Comparison of ENCODE assay signal across 8 mouse cellular contexts in genomic region chr9:41949476-41949875, GRCm38 (mm10).
DNase-seq lines count a peak whose midpoint lies in the region; ATAC-seq lines count a peak whose summit lies in the region.

No protein-coding gene starts in this region.

- no peak for ATAC-seq in heart, embryonic 14.5 days (ENCODE audit: insufficient number of reproducible peaks, insufficient read depth, low FRiP score, low read depth)
- ATAC-seq in inflammation-experienced regulatory T-cells, adult 6 months = no peak
- ATAC-seq in liver, embryonic 12.5 days = no peak

- WGBS in embryonic facial prominence, embryonic 10.5 days = 78% methylated on average over 5 of the region's 5 CpGs
- WGBS in heart, embryonic 14.5 days = 75% methylated on average over 5 of the region's 5 CpGs
- WGBS in midbrain, embryonic 10.5 days = 78% methylated on average over 5 of the region's 5 CpGs
- WGBS in liver, embryonic 12.5 days (ENCODE audit: insufficient replicate concordance) = 59% methylated on average over 5 of the region's 5 CpGs

- H3K9me3 ChIP-seq in embryonic facial prominence, embryonic 10.5 days = no peaks in the 10 kb centered on the region
- H3K9me3 ChIP-seq in heart, embryonic 14.5 days (ENCODE audit: control insufficient read depth, low read length) = no peaks in the 10 kb centered on the region
- H3K9me3 ChIP-seq in midbrain, embryonic 10.5 days (replicated peaks) = no peaks in the 10 kb centered on the region
- no peaks in the 10 kb centered on the region for H3K9me3 ChIP-seq in liver, embryonic 12.5 days (replicated peaks)

- 0 out of 2 replicates have a peak overlapping the region, but pooled peaks have one; percentile 61 for H3K4me3 ChIP-seq in embryonic facial prominence, embryonic 10.5 days
- no peak overlapping the region for H3K4me3 ChIP-seq in heart, embryonic 14.5 days (ENCODE audit: control insufficient read depth in 1 of 2, insufficient read depth in 1 of 2, low read depth in 1 of 2, low read length in 2 of 2)
- H3K4me3 ChIP-seq in midbrain, embryonic 10.5 days = no peak overlapping the region
- H3K4me3 ChIP-seq in liver, embryonic 12.5 days = no peak overlapping the region

- H3K4me1 ChIP-seq in embryonic facial prominence, embryonic 10.5 days = peaks cover 50% of the 10 kb centered on the region
- peaks cover 13 to 21% of the 10 kb centered on the region in 2 experiments for H3K4me1 ChIP-seq in heart, embryonic 14.5 days (ENCODE audit: control insufficient read depth in 2 of 2, insufficient read depth in 2 of 2, low read length in 2 of 2)
- peaks cover 54% of the 10 kb centered on the region for H3K4me1 ChIP-seq in midbrain, embryonic 10.5 days
- H3K4me1 ChIP-seq in liver, embryonic 12.5 days = 0 out of 2 replicates have a peak, but pooled peaks cover 11% of the 10 kb centered on the region

- no peak overlapping the region for H3K4me2 ChIP-seq in heart, embryonic 14.5 days (ENCODE audit: low read length)
- H3K4me2 ChIP-seq in liver, embryonic 12.5 days = no peak overlapping the region

- H3K36me3 ChIP-seq in embryonic facial prominence, embryonic 10.5 days (replicated peaks) = no peaks in the 10 kb centered on the region
- no peaks in the 10 kb centered on the region for H3K36me3 ChIP-seq in heart, embryonic 14.5 days (ENCODE audit: control insufficient read depth, insufficient read depth, low read length)
- H3K36me3 ChIP-seq in midbrain, embryonic 10.5 days = no peaks in the 10 kb centered on the region
- no peaks in the 10 kb centered on the region for H3K36me3 ChIP-seq in liver, embryonic 12.5 days

- H3K27ac ChIP-seq in embryonic facial prominence, embryonic 10.5 days (replicated peaks) = peak overlapping the region; percentile 97
- peak overlapping the region; percentile 76 to 95; a peak in 3 of 4 replicates for H3K27ac ChIP-seq in heart, embryonic 14.5 days (replicated peaks in 1 of 2; ENCODE audit: control insufficient read depth in 1 of 2, insufficient read depth in 1 of 2, low read depth in 2 of 2, low read length in 2 of 2)
- peak overlapping the region; percentile 92 for H3K27ac ChIP-seq in midbrain, embryonic 10.5 days (replicated peaks)
- no peak overlapping the region for H3K27ac ChIP-seq in liver, embryonic 12.5 days

- H3K27me3 ChIP-seq in embryonic facial prominence, embryonic 10.5 days (replicated peaks; ENCODE audit: low read depth, poor library complexity, severe bottlenecking) = no peaks in the 10 kb centered on the region
- H3K27me3 ChIP-seq in heart, embryonic 14.5 days (ENCODE audit: control insufficient read depth, insufficient read depth, low read length) = no peaks in the 10 kb centered on the region
- H3K27me3 ChIP-seq in midbrain, embryonic 10.5 days (ENCODE audit: low read depth, poor library complexity, severe bottlenecking) = peaks cover 4% of the 10 kb centered on the region; the same call in 1 of the 2 replicates
- H3K27me3 ChIP-seq in liver, embryonic 12.5 days (replicated peaks) = peaks cover 23% of the 10 kb centered on the region

- DNase-seq in cerebellum, postnatal 10 days = peak; percentile 40 to 59
- no peak for DNase-seq in cerebellum, adult 11-12 months
- DNase-seq in embryonic facial prominence, embryonic 10.5 days (ENCODE audit: low spot score) = no peak
- no peak for DNase-seq in midbrain, embryonic 10.5 days (ENCODE audit: low spot score)
- no peak for DNase-seq in thymus, postnatal 4 days

- no peak overlapping the region for H3K9ac ChIP-seq in heart, embryonic 14.5 days (ENCODE audit: low read length)
- no peak overlapping the region for H3K9ac ChIP-seq in liver, embryonic 12.5 days

Comparison
In these comparisons a context has a peak if more than half of its experiments do, and no peak if none do; other contexts are left out.
1. DNase-seq: peak in cerebellum, postnatal 10 days (2 of 2); none in cerebellum, adult 11-12 months (single experiment), embryonic facial prominence, embryonic 10.5 days (single experiment), midbrain, embryonic 10.5 days (single experiment) and thymus, postnatal 4 days (single experiment).